Mouse (Mus musculus): ENCODE data around the gene Tsfm.
A peak's percentile ranks its signal among the peaks of the same experiment; 100 is the strongest.
"Not testable (repeated sequence)": the region's sequence is repeated elsewhere in the genome, so short reads cannot be mapped to it uniquely, and the experiment has no call there.

The Tsfm gene

DNA sequence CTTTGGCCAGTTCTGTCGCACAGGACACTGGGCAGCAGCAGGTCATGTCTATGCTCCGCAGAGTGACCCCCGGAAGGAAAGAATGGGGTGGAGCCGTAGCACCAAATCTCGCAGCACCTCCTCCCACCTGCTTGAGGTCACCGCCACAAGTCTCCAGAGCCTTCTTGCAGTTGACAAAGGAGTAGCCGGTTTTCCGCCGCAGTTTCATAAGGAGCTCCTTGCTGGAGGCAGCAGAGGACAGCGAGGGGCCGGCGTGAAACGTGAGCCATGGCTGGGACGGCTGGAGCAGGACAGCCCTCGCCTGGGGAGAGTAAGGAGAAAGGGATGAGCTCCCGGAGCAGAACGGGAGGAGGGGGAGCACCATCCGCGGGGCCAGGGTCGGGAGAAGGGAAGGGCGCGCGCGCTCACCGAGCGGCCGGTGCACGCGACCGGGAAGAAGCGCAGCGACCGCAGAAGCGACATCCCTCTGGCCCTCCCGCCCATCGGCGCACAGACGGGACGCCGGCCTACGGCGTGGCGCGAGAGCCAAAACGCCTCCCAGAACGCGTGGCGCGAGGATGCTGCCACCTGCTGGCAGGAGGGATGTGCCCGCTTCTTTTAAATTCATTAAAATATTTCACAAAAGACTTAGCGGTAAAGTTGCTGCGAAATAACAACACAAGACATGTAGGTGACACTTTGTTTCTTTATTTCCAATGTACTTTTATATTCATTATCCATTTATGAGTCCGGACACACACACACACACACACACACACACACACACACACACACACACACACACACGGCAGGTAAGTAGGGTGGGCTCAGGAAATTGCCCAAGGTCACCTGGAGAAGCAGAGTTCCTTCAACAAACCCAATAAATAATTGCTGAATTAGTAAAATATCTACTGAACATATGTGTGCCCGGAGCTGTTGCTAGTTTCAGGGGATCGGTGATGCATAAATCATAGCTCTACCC lies at the start of gene Tsfm:
Tsfm (minus strand) TSS at position 505 of the 961 bp plus-strand sequence.
- peak; percentile 85 to 91 for DNase-seq

DNA sequence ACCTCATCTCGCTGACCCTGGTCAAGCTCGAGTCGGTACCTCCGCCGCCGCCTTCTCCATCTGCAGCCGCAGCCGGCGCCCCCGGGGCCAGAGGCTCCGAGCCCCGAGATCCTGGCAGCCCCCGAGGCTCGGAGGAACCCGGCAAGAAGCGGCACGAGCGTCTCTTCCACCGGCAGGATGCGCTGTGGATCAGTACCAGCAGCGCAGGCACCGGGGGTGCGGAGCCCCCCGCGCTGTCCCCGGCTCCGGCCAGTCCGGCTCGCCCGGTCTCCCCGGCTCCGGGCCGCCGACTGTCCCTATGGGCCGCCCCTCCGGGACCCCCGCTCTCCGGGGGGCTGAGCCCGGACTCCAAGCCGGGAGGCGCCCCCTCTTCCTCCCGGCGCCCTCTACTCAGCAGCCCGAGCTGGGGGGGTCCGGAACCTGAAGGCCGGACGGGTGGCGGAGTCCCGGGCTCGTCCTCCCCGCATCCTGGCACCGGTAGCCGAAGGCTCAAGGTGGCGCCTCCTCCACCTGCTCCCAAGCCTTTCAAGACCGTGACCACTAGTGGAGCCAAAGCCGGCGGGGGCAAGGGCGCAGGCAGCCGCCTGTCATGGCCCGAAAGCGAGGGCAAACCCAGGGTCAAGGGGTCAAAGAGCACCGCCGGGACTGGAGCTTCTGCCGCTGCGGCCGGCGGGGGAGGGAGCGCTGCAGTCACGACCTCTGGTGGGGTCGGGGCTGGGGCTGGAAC lies 49.2 kb upstream of the Tsfm start:
- DNase-seq, result no peak

GRCm38 (mm10) chr10:127078677-127079575 lies 48.3 kb upstream of the Tsfm start:
- DNase-seq, result no peak

DNA sequence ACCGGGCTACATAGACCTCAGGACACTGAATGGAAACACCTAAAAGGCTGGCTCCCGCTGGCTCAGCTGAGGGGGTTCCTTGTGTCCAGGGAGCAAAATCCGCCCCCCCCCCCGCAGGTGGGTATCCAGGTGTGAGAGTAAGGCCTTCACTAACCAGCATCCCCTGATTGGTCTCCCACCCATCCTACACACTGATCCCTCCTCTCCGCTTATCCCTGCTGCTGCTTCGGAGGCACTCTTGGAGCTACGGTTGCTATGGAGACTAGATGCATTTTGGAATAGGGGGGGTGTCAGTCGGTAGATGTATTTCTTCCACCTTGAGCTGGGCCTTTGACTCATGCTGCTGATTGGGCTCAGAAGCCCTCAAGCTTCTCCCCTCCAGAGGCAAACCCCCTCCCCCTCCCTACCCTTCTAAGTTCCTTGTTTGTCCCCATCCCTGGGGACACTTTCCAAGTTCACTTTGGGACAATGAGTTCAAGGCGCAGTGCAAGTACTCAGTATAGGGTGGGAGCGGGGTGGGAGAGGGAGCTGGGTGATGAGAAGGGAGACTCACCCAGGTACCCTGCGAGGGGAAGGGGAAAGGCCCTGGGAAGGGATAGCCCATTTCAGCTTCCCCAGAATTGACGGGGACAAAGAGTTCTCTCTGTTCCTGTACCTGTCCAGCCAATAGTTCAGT lies 47.5 kb upstream of the Tsfm start:
- DNase-seq, result no peak

DNA sequence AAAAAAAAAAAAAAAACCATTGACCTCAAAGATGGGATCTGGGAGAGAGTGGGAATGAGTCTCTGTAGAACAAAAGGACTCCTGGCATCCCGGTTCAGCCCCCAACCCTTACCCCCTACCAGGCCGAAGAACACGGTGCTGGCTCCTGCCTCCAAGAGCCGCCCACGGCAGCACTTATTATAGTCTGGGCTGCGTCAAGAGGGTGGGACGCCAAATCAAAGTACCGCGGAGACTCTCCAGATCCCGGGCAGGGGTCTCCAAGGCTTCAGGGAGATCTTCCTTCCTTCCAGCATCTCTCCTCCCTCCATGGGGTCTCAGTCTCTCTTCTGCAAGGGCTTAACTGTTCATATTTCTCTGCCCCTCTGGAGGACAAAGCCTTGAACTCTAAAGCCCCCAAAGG lies 46.9 kb upstream of the Tsfm start:
- no peak for DNase-seq

DNA sequence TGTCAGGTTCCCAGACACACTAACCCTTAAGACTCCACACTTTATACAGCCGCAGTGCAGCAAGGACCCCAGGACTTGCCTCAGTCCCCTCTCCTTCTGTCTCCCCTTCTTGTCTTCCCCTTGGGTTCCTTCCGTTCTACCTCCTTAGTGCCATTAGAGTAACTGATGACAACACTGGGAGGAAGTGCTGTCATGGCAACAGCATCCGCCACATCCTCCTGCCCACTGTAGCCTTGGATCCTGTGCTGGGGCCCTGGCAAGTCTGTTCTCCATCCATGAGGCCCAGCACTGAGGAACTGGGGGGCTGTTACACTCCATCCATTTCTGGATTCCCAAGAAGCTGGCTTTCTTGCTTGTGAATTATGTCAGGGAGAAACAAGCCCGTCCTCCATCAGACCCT lies 45.4 kb upstream of the Tsfm start:
- no peak for DNase-seq

- no peak for DNase-seq
Measured at GRCm38 (mm10) chr10:127075651-127076050, 45.0 kb upstream of the Tsfm start.

GRCm38 (mm10) chr10:127075080-127075479 lies 44.4 kb upstream of the Tsfm start, which contains the start of gene Agap2:
Gene Agap2 (plus strand): TSS chr10:127075284.
- no peak for DNase-seq

DNA sequence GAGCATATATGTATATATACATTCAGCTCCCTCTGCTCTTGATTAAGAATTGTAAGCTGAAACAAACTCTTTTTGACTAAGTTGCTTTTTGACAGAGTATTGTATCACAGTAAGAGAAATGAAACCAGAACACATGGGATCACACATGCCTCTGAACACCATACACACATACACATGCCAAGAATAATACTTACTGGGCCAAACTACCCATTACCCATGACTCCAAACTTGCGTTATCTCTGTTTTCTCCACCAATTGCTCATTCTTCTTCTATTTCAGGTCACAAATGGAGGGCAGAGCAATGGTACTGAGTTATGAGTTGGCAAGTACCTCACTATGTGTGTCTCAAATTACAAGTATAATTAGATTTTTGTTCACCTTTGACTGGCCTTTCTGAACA lies 43.3 kb upstream of the Tsfm start:
- DNase-seq, result no peak

DNA sequence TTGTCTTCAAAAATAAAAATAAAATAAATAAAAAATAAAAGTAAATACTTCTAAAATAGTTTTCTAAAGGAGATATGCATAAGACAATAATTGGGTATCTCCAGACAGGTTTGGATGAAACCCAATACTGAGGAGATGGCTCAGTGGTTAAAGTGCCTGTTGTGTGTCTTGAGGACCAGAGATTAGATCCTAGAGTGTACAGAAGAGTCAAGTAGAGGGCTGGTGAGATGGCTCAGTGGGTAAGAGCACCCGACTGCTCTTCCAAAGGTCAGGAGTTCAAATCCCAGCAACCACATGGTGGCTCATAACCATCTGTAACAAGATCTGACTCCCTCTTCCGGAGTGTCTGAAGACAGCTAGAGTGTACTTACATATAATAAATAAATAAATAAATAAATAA lies 42.3 kb upstream of the Tsfm start:
- not testable (repeated sequence) for DNase-seq

- not testable (repeated sequence) for DNase-seq
Measured at GRCm38 (mm10) chr10:127072270-127072669, 41.6 kb upstream of the Tsfm start.

DNA sequence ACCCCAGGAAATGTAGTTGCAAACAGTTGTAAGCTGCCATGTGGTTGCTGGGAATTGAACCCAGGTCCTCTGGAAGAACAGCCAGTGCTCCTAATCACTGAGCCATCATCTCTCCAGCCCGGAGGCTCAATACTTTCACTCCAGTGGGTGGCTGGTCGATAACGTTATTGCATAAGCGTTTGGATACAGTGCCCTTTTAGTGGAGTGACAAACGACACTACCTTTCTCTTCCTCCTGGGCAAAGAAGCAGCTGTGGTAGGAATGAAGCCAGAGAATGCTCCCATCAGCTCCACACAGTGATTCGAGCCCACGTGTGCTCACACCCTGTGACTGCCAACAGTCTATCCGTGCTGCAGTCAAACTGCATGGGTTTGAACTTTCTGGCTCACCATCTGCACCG lies 40.6 kb upstream of the Tsfm start:
- DNase-seq, result no peak

GRCm38 (mm10) chr10:127070190-127071121 lies 39.8 kb upstream of the Tsfm start, which contains the start of gene Tspan31:
Gene Tspan31 (minus strand): TSS chr10:127070264.
- peak; percentile 95 to 97 for DNase-seq

GRCm38 (mm10) chr10:127069281-127070189 lies 38.9 kb upstream of the Tsfm start:
- no peak for DNase-seq

GRCm38 (mm10) chr10:127068360-127069038 lies 37.9 kb upstream of the Tsfm start:
- DNase-seq, result no peak

GRCm38 (mm10) chr10:127066519-127067018 lies 35.9 kb upstream of the Tsfm start:
- DNase-seq, result no peak

GRCm38 (mm10) chr10:127065981-127066380 lies 35.3 kb upstream of the Tsfm start:
- peak in 1 of 2 experiments; percentile 55 for DNase-seq

- no peak for DNase-seq
Measured at GRCm38 (mm10) chr10:127063913-127064870, 33.6 kb upstream of the Tsfm start.
